Comparison of ENCODE assay signal across 10 mouse cellular contexts in genomic region chr17:3338821-3339220, GRCm38 (mm10). TPM values are rescaled to one million over a fixed set of nuclear protein-coding genes. Genes with fewer than 3 reads are reported as not detected.
A peak's percentile ranks its signal among the peaks of the same experiment; 100 is the strongest.
DNase-seq lines count a peak whose midpoint lies in the region; ATAC-seq and TF ChIP-seq lines count a peak whose summit lies in the region.
"Had no signal": no experiment of that assay in that cellular context is flagged by ENCODE, and none has a peak within 500 bp of the region (broad histone marks: within the 10 kb centered on the region; RNA-seq: fewer than 3 reads in every experiment).

No protein-coding gene starts in this region.

- no peak for TF ChIP-seq CTCF in lung, postnatal 0 days (IDR thresholded peaks at IDR 0.05)
- TF ChIP-seq CTCF in hindbrain, postnatal 0 days (IDR thresholded peaks at IDR 0.05; ENCODE audit: low read depth) = no peak

- WGBS in lung, postnatal 0 days = 41% methylated on average over 7 of the region's 7 CpGs
- 43% methylated on average over 7 of the region's 7 CpGs for WGBS in hindbrain, postnatal 0 days
- WGBS in neural tube, embryonic 14.5 days = 32% methylated on average over 7 of the region's 7 CpGs

- no peak overlapping the region for H3K4me2 ChIP-seq in lung, postnatal 0 days (replicated peaks; ENCODE audit: low read depth, low read length)
- H3K4me2 ChIP-seq in hindbrain, postnatal 0 days (ENCODE audit: low read depth, low read length) = no peak overlapping the region
- no peak overlapping the region for H3K4me2 ChIP-seq in neural tube, embryonic 14.5 days (ENCODE audit: low read depth, low read length)

- H3K4me1 ChIP-seq in lung, postnatal 0 days (ENCODE audit: insufficient read depth, low read depth, low read length) = no peaks in the 10 kb centered on the region
- H3K4me1 ChIP-seq in hindbrain, postnatal 0 days (ENCODE audit: insufficient read depth, low read length) = peaks cover 11% of the 10 kb centered on the region
- H3K4me1 ChIP-seq in neural tube, embryonic 14.5 days (ENCODE audit: control insufficient read depth, insufficient read depth, low read length) = peaks cover 12% of the 10 kb centered on the region

- H3K36me3 ChIP-seq in lung, postnatal 0 days (ENCODE audit: insufficient read depth, low read length) = no peaks in the 10 kb centered on the region
- no peaks in the 10 kb centered on the region for H3K36me3 ChIP-seq in hindbrain, postnatal 0 days (ENCODE audit: insufficient read depth, low read length)
- no peaks in the 10 kb centered on the region for H3K36me3 ChIP-seq in neural tube, embryonic 14.5 days (ENCODE audit: control insufficient read depth, insufficient read depth, low read length)

- ATAC-seq in lung, postnatal 0 days = peak; percentile 91
- ATAC-seq in hindbrain, postnatal 0 days = peak; percentile 72
- peak; percentile 85 for ATAC-seq in neural tube, embryonic 14.5 days (ENCODE audit: low read depth)
- ATAC-seq: Patski had no signal

- no peak overlapping the region for H3K27ac ChIP-seq in lung, postnatal 0 days (ENCODE audit: low read length)
- H3K27ac ChIP-seq in hindbrain, postnatal 0 days = no peak overlapping the region
- no peak overlapping the region for H3K27ac ChIP-seq in neural tube, embryonic 14.5 days (ENCODE audit: low read depth, low read length)

- no peak overlapping the region for H3K4me3 ChIP-seq in lung, postnatal 0 days (ENCODE audit: low read depth, low read length)
- H3K4me3 ChIP-seq in hindbrain, postnatal 0 days (ENCODE audit: low read length) = no peak overlapping the region
- H3K4me3 ChIP-seq in neural tube, embryonic 14.5 days (ENCODE audit: low read depth, low read length) = no peak overlapping the region

- H3K27me3 ChIP-seq in lung, postnatal 0 days (replicated peaks; ENCODE audit: insufficient read depth, low read length) = no peaks in the 10 kb centered on the region
- H3K27me3 ChIP-seq in hindbrain, postnatal 0 days (ENCODE audit: insufficient read depth, low read length) = no peaks in the 10 kb centered on the region
- no peaks in the 10 kb centered on the region for H3K27me3 ChIP-seq in neural tube, embryonic 14.5 days (ENCODE audit: control insufficient read depth, insufficient read depth, low read length)
- H3K27me3 ChIP-seq: Patski had no signal

- H3K9ac ChIP-seq in lung, postnatal 0 days (replicated peaks; ENCODE audit: low read depth) = no peak overlapping the region
- no peak overlapping the region for H3K9ac ChIP-seq in hindbrain, postnatal 0 days (replicated peaks; ENCODE audit: low read length)
- H3K9ac ChIP-seq in neural tube, embryonic 14.5 days (replicated peaks; ENCODE audit: low read depth, low read length) = no peak overlapping the region

- TF ChIP-seq EP300 in lung, postnatal 0 days (IDR thresholded peaks at IDR 0.05) = no peak

- peak; percentile 46 for DNase-seq in embryo, embryonic 10 days (ENCODE audit: low spot score)
- no peak for DNase-seq in embryo, embryonic 9.5 days (ENCODE audit: extremely low spot score)
- DNase-seq in lung, postnatal 0 days (ENCODE audit: low spot score) = peak; percentile 83
- no peak for DNase-seq in lung, postnatal 36 days
- DNase-seq in hindbrain, postnatal 0 days (ENCODE audit: low spot score) = peak; percentile 52
- DNase-seq in gastrocnemius, postnatal 25 days = no peak
- no peak for DNase-seq in thymus, adult 18-20 months
- DNase-seq: gastrocnemius, postnatal 10 days had no signal

- H3K9me3 ChIP-seq in lung, postnatal 0 days (ENCODE audit: low read length) = no peaks in the 10 kb centered on the region
- H3K9me3 ChIP-seq in hindbrain, postnatal 0 days (ENCODE audit: low read length) = no peaks in the 10 kb centered on the region
- no peaks in the 10 kb centered on the region for H3K9me3 ChIP-seq in neural tube, embryonic 14.5 days (ENCODE audit: control insufficient read depth, low read length)

RNA-seq across cellular contexts. Expression of gene Tiam2, which starts 12.4 kb away (rescaled TPM):
- 2.4 and 4.2 TPM in 2 replicates for polyA plus RNA-seq in lung, postnatal 0 days (2015; fragmentation: Nextera tagmentation; extraction: Ambion mirVana)
- 8.8 and 9.3 TPM in 2 replicates for total RNA-seq in hindbrain, postnatal 0 days (2014; rRNA removed)
- polyA plus RNA-seq in hindbrain, postnatal 0 days (2015; fragmentation: Nextera tagmentation; extraction: Ambion mirVana) = 2.8 and 3.1 TPM in 2 replicates
- polyA plus RNA-seq in neural tube, embryonic 14.5 days (2014; fragmentation: Nextera tagmentation; extraction: Ambion mirVana) = 7.8 and 9.3 TPM in 2 replicates
- total RNA-seq in gastrocnemius, postnatal 25 days (2021) = 1 to 10 TPM; 2.7 to 3.8 TPM

Comparison
In these comparisons a context has a peak if more than half of its experiments do, and no peak if none do; other contexts are left out.
1. DNase-seq: peak in embryo, embryonic 10 days (single experiment), lung, postnatal 0 days (single experiment) and hindbrain, postnatal 0 days (single experiment); none in embryo, embryonic 9.5 days (single experiment), lung, postnatal 36 days (single experiment), gastrocnemius, postnatal 25 days (single experiment) and thymus, adult 18-20 months (0 of 2).
2. Peak in every context shown above with its lines, with median percentiles within 50 percentile points of each other: ATAC-seq.